Mouse (Mus musculus): ENCODE measurements around the gene Golt1b. TPM values are rescaled to one million over a fixed set of nuclear protein-coding genes. Genes with fewer than 3 reads are reported as not detected.

The Golt1b gene
- total and polyA plus RNA-seq, 2 experiments: 1.7 to 2.5 TPM

GRCm38 (mm10) chr6:142453311-142453710 lies 66.3 kb downstream of the Golt1b start:
- 75% methylated on average over 2 of the region's 2 CpGs for WGBS
- Histone ChIP-seq H3K27me3 (ENCODE audit: control insufficient read depth, insufficient read depth, low read length) (no peaks in the 10 kb centered on the region), H3K4me1 (ENCODE audit: control insufficient read depth, insufficient read depth, low read length) (no peaks in the 10 kb centered on the region; the same call in 1 of the 2 replicates), H3K4me3 (ENCODE audit: insufficient read depth, low read depth, low read length) (no peak overlapping the region), H3K27ac (replicated peaks; ENCODE audit: insufficient read depth, low read depth, low read length) (no peak overlapping the region), H3K9ac (ENCODE audit: low read depth, low read length) (no peak overlapping the region), H3K79me2 (ENCODE audit: control insufficient read depth, insufficient read depth, low read length) (no peaks in the 10 kb centered on the region), H3K36me3 (ENCODE audit: control insufficient read depth, insufficient read depth, low read length) (peaks cover 69% of the 10 kb centered on the region)
- DNase-seq (ENCODE audit: extremely low read depth, low read depth, low spot score): no peak
- TF ChIP-seq CTCF (IDR thresholded peaks at IDR 0.05; ENCODE audit: low read depth, low read length) (no peak), POLR2A (IDR thresholded peaks at IDR 0.05; ENCODE audit: extremely low read depth, insufficient read depth, low read length) (no peak)

Other genes starting within 250 kb of the Golt1b start
- not detected in 2 replicates for gene Slco1a6, start 178.7 kb upstream of the Golt1b start, total RNA-seq (2014; rRNA removed)
- gene Slco1a6, start 178.7 kb upstream of the Golt1b start, polyA plus RNA-seq (2012; rRNA removed): not detected in 2 replicates
- not detected in 2 replicates for gene Iapp, start 88.8 kb upstream of the Golt1b start, total RNA-seq (2014; rRNA removed)
- gene Iapp, start 88.8 kb upstream of the Golt1b start, polyA plus RNA-seq (2012; rRNA removed): not detected in 2 replicates
- gene Slco1a5, start 64.2 kb upstream of the Golt1b start, total RNA-seq (2014; rRNA removed): not detected in 2 replicates
- not detected in 2 replicates for gene Slco1a5, start 64.2 kb upstream of the Golt1b start, polyA plus RNA-seq (2012; rRNA removed)
- gene Pyroxd1, start 41.6 kb upstream of the Golt1b start, total RNA-seq (2014; rRNA removed): 9.9 and 12.8 TPM in 2 replicates
- 3.3 and 4.1 TPM in 2 replicates for gene Pyroxd1, start 41.6 kb upstream of the Golt1b start, polyA plus RNA-seq (2012; rRNA removed)
- gene Recql, start 134 bp upstream of the Golt1b start, total RNA-seq (2014; rRNA removed): 5.7 and 6.6 TPM in 2 replicates
- gene Recql, start 134 bp upstream of the Golt1b start, polyA plus RNA-seq (2012; rRNA removed): 1.2 and 1.6 TPM in 2 replicates
- gene Spx, start 26.2 kb downstream of the Golt1b start, total RNA-seq (2014; rRNA removed): not detected in 2 replicates
- gene Spx, start 26.2 kb downstream of the Golt1b start, polyA plus RNA-seq (2012; rRNA removed): not detected in 2 replicates
- 171 and 184 TPM in 2 replicates for gene Gys2, start 85.9 kb downstream of the Golt1b start, total RNA-seq (2014; rRNA removed)
- 43.1 and 51.7 TPM in 2 replicates for gene Gys2, start 85.9 kb downstream of the Golt1b start, polyA plus RNA-seq (2012; rRNA removed)
- gene Ldhb, start 120.7 kb downstream of the Golt1b start, total RNA-seq (2014; rRNA removed): 3.9 and 4.2 TPM in 2 replicates
- 2.6 and 2.8 TPM in 2 replicates for gene Ldhb, start 120.7 kb downstream of the Golt1b start, polyA plus RNA-seq (2012; rRNA removed)
- 4.2 and 6.9 TPM in 2 replicates for gene Kcnj8, start 184.4 kb downstream of the Golt1b start, total RNA-seq (2014; rRNA removed)
- gene Kcnj8, start 184.4 kb downstream of the Golt1b start, polyA plus RNA-seq (2012; rRNA removed): 1.8 and 3.0 TPM in 2 replicates

All from liver, adult 2 months (tissue).